Mouse (Mus musculus): ENCODE results near the gene Evx2.

The Evx2 gene

DNA sequence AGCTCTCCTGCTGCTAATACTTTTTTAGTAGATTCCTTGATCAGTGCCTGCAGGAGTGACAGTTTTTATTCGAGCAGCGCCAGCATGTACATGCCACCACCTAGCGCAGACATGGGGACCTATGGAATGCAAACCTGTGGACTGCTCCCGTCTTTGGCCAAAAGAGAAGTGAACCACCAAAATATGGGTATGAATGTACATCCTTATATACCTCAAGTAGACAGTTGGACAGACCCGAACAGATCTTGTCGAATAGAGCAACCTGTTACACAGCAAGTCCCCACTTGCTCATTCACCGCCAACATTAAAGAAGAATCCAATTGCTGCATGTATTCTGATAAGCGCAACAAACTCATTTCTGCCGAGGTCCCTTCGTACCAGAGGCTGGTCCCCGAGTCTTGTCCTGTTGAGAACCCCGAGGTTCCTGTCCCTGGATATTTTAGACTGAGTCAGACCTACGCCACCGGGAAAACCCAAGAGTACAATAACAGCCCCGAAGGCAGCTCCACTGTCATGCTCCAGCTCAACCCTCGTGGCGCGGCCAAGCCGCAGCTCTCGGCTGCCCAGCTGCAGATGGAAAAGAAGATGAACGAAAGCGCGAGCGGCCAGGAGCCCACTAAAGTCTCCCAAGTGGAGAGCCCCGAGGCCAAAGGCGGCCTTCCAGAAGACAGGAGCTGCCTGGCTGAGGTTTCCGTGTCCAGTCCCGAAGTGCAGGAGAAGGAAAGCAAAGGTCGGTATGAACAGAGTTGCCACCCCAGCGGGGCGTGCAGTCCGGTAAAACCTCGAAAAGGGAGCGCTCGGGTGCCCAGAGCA, 32.8 kb upstream of the Evx2 start:
- peaks cover 53% of the 10 kb centered on the region for H3K4me1 ChIP-seq (replicated peaks; ENCODE audit: low read depth, low read length)
- no peak for TF ChIP-seq NANOG (IDR thresholded peaks at IDR 0.05; ENCODE audit: borderline replicate concordance, low read length)
- no peak for TF ChIP-seq POU5F1 (IDR thresholded peaks at IDR 0.05; ENCODE audit: borderline replicate concordance, low read length)
- TF ChIP-seq CTCF (conservative IDR thresholded peaks at IDR 0.05; ENCODE audit: low read length), result no peak
- H3K27me3 ChIP-seq (ENCODE audit: insufficient read depth, low read length), result peaks cover 96% of the 10 kb centered on the region
- peak overlapping the region; percentile 2 for H3K4me3 ChIP-seq (replicated peaks; ENCODE audit: low read length)
- H3K36me3 ChIP-seq (ENCODE audit: insufficient read depth, low read length), result no peaks in the 10 kb centered on the region
- no peaks in the 10 kb centered on the region for H3K9me3 ChIP-seq (ENCODE audit: low read length)

DNA sequence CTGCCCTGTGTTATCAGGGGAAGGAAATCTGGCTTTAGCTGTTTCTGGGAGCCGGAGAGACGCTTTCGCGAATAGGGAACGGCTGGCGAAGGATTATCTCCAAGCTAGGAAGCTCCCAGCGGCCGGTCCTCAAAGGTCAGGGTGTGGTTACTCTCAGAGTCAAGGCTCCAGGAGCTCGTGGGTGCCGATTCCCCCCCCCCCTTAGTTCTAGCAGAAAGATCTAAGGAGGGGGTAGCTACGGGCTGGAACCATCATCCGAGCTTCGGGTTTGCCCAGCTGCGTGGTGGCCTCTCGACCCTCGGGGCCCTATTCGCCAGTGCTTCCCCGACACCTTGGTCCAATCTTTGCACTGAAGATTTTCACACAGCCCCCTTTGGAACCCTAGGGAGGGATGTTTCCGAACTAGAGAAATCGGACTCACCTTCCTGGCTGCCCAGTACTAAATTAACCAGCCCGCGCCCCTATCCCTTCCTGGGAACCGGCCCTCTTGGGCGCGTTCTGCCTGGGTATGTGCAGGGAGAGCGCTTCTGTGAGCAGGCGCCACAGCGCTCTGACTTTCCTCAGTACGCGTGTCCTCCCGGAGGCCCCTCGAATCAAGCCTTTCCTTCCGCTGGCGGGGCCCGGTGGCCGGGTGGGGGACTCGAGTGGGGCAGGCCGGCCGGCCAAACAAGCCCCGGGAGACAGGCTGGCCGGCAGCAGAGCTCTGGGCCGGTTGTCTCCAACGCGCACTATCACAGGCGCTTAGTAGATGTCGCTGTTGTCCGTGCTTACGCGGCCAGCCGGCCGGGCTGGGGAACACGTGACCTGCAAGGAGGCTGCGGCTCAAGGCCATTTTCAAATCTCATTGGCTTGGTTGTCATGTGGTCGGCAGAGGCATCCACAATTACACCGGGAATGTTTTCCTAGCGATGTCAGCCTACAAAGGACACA, 31.9 kb upstream of the Evx2 start, which contains the start of gene Hoxd10:
Gene Hoxd10, plus strand, starts transcription at position 903 of the 930 bp plus-strand sequence.
- H3K36me3 ChIP-seq (ENCODE audit: insufficient read depth, low read length), result no peaks in the 10 kb centered on the region
- H3K9me3 ChIP-seq (ENCODE audit: low read length), result no peaks in the 10 kb centered on the region
- TF ChIP-seq POU5F1 (IDR thresholded peaks at IDR 0.05; ENCODE audit: borderline replicate concordance, low read length) (no peak), CTCF (conservative IDR thresholded peaks at IDR 0.05; ENCODE audit: low read length) (no peak), NANOG (IDR thresholded peaks at IDR 0.05; ENCODE audit: borderline replicate concordance, low read length) (no peak)
- peaks cover 58% of the 10 kb centered on the region for H3K4me1 ChIP-seq (replicated peaks; ENCODE audit: low read depth, low read length)
- peak within 1 kb of the TSS; percentile 69 for H3K4me3 ChIP-seq (replicated peaks; ENCODE audit: low read length)
- H3K27me3 ChIP-seq (ENCODE audit: insufficient read depth, low read length), result peaks cover 96% of the 10 kb centered on the region

DNA sequence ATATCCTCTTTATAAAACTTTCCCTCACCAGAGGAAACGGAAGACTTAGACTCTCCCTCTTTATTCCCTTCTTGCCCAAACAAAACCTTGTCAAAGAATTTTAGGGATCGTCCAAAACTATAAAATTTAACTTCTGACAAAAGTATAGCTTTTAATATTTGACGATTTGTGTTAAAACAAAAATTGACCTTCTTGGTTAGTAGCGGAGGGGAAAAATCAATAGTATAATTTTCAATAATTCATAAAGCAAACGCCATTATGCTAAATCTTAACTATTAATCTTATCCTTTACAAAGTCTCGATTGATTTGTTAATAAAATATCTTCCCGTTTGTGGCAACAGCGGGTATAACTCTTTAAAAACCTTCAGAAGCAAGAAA, 31.0 kb upstream of the Evx2 start:
- TF ChIP-seq POU5F1 (IDR thresholded peaks at IDR 0.05; ENCODE audit: borderline replicate concordance, low read length) (no peak), NANOG (IDR thresholded peaks at IDR 0.05; ENCODE audit: borderline replicate concordance, low read length) (no peak), CTCF (conservative IDR thresholded peaks at IDR 0.05; ENCODE audit: low read length) (no peak)
- Histone ChIP-seq H3K36me3 (ENCODE audit: insufficient read depth, low read length) (no peaks in the 10 kb centered on the region), H3K27me3 (ENCODE audit: insufficient read depth, low read length) (peaks cover 90% of the 10 kb centered on the region), H3K9me3 (ENCODE audit: low read length) (no peaks in the 10 kb centered on the region), H3K4me1 (replicated peaks; ENCODE audit: low read depth, low read length) (peaks cover 58% of the 10 kb centered on the region), H3K4me3 (replicated peaks; ENCODE audit: low read length) (no peak overlapping the region)

DNA sequence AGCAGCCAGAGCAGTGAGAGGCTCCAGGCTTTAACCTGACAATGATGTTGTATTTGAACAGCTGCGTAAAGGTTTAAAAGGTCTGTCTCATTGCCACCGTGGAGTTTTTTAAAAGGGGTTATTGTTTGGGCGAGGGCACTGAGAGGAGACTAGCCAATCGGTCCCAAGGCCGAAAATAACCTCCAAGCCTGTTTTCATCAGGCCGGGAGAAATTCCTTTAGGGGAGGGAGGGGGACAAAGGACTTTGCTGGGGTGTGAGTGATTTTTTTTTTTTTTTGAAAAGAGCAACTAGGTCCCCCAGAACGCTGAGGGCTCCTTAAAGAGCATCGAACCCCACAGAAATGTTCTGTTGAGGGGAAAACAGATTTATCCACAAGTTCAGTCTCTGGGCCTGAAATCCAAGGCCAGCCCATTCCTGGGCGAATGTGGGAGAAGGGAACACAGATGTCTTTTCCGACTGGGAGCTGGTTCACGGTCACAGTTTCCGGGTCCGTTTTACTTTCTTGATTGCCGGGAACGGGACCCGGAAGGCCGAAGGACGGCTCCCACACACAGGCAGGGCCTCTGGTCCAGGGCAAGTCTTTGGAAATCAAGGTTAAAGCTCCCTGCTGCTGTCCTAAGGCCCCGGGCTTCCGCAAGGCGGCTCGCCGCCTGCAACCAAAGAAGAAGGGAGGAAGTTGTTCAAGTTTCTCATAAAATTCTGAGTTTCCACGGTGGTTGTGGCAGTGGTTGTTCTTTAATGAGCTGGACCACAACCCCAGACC, 30.4 kb upstream of the Evx2 start:
- Histone ChIP-seq H3K27me3 (ENCODE audit: insufficient read depth, low read length) (peaks cover 90% of the 10 kb centered on the region), H3K4me3 (replicated peaks; ENCODE audit: low read length) (no peak overlapping the region), H3K9me3 (ENCODE audit: low read length) (no peaks in the 10 kb centered on the region), H3K4me1 (replicated peaks; ENCODE audit: low read depth, low read length) (peaks cover 58% of the 10 kb centered on the region), H3K36me3 (ENCODE audit: insufficient read depth, low read length) (no peaks in the 10 kb centered on the region)
- TF ChIP-seq CTCF (conservative IDR thresholded peaks at IDR 0.05; ENCODE audit: low read length) (no peak), POU5F1 (IDR thresholded peaks at IDR 0.05; ENCODE audit: borderline replicate concordance, low read length) (no peak), NANOG (IDR thresholded peaks at IDR 0.05; ENCODE audit: borderline replicate concordance, low read length) (no peak)

DNA sequence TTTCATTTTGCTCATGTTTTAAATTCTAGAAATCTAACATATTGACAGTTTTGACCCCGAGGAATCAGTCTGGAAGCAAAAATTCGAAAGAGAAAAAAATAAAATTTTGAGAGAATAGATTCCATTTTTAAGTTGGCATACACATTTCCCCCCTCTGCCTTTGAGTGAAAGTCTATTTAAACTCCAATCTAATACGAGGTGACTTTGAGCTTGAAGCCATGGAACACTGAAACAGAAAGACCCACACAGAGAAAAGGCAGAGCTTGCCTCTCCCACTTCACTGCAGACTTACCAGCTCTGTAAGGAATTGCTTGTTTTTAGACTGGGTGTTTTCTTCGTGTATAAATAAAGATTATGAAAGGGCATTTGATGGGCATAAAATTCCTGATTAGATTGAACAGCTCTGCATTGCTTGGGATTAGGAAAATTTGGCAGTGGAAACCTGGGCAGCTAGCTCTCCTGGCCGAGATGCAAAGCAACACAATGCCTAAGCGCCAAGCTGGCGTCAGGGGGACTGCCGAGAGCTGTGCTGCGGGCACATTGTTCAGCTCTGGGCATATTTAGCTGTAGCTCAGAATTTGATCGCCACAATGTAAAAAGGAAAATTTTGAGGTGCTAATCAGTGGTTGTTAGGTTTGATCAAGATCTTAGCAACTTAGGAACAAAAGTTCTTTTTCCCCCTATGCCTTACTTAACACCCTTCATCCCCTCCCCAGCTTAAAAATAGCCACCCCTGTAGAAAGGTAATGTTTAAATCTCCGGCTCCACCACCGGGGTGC, 29.6 kb upstream of the Evx2 start:
- Histone ChIP-seq H3K4me1 (replicated peaks; ENCODE audit: low read depth, low read length) (peaks cover 62% of the 10 kb centered on the region), H3K4me3 (replicated peaks; ENCODE audit: low read length) (no peak overlapping the region)

DNA sequence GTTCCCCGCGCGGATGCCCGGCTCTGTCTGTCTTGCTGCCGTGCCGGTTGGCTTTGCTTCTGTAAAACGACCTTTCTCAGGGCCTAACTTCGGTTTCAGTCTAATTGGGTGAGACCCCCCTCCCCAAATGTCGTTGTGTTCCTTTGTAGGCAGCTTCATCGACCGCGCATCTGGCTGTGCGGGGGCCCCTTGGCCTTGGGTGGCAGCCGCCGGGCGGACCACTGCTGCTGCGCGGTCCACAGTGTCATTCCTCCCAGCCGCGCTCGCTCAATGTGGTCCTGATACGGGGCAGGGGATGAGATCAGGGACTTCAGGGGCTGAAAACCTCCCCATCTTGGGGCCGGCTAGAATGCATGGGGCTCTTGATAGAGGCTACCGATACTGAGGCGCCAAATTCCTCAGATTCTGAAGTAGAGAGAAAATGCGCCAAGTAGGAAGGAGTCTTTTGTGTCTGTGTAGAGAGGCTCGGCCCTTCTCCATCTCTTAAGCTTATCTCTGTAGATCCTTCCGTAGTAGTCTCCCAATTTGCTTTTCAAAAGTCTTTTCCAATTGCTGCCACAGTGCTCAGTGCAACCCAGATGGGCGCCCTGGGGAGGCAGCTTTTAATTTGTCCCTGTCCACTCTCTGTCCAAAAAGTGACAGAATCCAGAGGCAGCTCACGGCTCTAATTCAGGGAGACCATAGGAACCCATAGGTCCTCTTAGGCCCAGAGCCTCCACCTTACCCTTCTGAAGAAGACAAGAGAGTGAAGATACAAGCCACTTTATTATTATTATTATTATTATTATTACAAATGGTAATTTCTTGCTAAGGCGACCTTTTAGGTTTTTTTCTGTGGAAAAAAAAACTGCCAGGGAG, 28.6 kb upstream of the Evx2 start:
- H3K9me3 ChIP-seq (ENCODE audit: low read length), result no peaks in the 10 kb centered on the region
- no peaks in the 10 kb centered on the region for H3K36me3 ChIP-seq (ENCODE audit: insufficient read depth, low read length)
- H3K4me3 ChIP-seq (replicated peaks; ENCODE audit: low read length), result peak overlapping the region; percentile 46
- TF ChIP-seq NANOG (IDR thresholded peaks at IDR 0.05; ENCODE audit: borderline replicate concordance, low read length) (no peak), POU5F1 (IDR thresholded peaks at IDR 0.05; ENCODE audit: borderline replicate concordance, low read length) (no peak), CTCF (conservative IDR thresholded peaks at IDR 0.05; ENCODE audit: low read length) (no peak)
- H3K4me1 ChIP-seq (replicated peaks; ENCODE audit: low read depth, low read length), result peaks cover 64% of the 10 kb centered on the region
- peaks cover 90% of the 10 kb centered on the region for H3K27me3 ChIP-seq (ENCODE audit: insufficient read depth, low read length)

More for the DNA sequence above, 29.6 kb upstream of the Evx2 start:
- no peaks in the 10 kb centered on the region for H3K9me3 ChIP-seq (ENCODE audit: low read length)
- no peaks in the 10 kb centered on the region for H3K36me3 ChIP-seq (ENCODE audit: insufficient read depth, low read length)
- peaks cover 90% of the 10 kb centered on the region for H3K27me3 ChIP-seq (ENCODE audit: insufficient read depth, low read length)
- TF ChIP-seq POU5F1 (IDR thresholded peaks at IDR 0.05; ENCODE audit: borderline replicate concordance, low read length), result no peak
- TF ChIP-seq CTCF (conservative IDR thresholded peaks at IDR 0.05; ENCODE audit: low read length), result no peak
- no peak for TF ChIP-seq NANOG (IDR thresholded peaks at IDR 0.05; ENCODE audit: borderline replicate concordance, low read length)
